Mouse (Mus musculus): ENCODE measurements at regions not wholly inside any gene's neighbourhood (a gene's known extent, or its start where the extent isn't known, plus 50 kb on each side); places are given as distances from the start of the nearest gene placed in this dataset.

GRCm38 (mm10) chr10:37335148-37335547 is 196.4 kb upstream of the Marcks start:
- no peak for TF ChIP-seq USF2 (conservative IDR thresholded peaks at IDR 0.05; ENCODE audit: low read depth, low read length)
- peak; percentile 30 for TF ChIP-seq BHLHE40 (IDR thresholded peaks at IDR 0.05; ENCODE audit: low read depth, low read length)
- no peak for TF ChIP-seq NELFE (IDR thresholded peaks at IDR 0.05; ENCODE audit: low read depth, low read length)
- peak; percentile 62 for TF ChIP-seq ETS1 (conservative IDR thresholded peaks at IDR 0.05; ENCODE audit: low read depth, low read length)
- H3K4me1 ChIP-seq (ENCODE audit: control insufficient read depth in 1 of 2, insufficient read depth in 2 of 2): peaks cover 21 to 54% of the 10 kb centered on the region in 2 experiments
- no peaks in the 10 kb centered on the region for H3K27me3 ChIP-seq (replicated peaks)
- dilution Hi-C loops (cut with MboI; ENCODE audit: extremely low pct_ligation_motif_present, extremely low pct_unique_long_range_greater_than_20kb, low sequenced_read_pairs) (no loop called here), in situ Hi-C loops (cut with MboI; ENCODE audit: low pct_ligation_motif_present, low pct_unique_long_range_greater_than_20kb, low sequenced_read_pairs) (loop anchor here (5.0 kb wide), 1 partner anchor 198 kb away; the partner anchor contains the start of gene Marcks)
- peaks cover 6% of the 10 kb centered on the region for H3K9me3 ChIP-seq (replicated peaks; ENCODE audit: low read length)
- no peaks in the 10 kb centered on the region for H3K79me2 ChIP-seq (replicated peaks; ENCODE audit: control insufficient read depth, extremely low read depth, insufficient read depth, poor library complexity, severe bottlenecking)
- H3K9ac ChIP-seq (ENCODE audit: insufficient read depth, low read depth): no peak overlapping the region
- no peak overlapping the region for H3K27ac ChIP-seq (ENCODE audit: insufficient read depth, low read depth)
- no peaks in the 10 kb centered on the region for H3K36me3 ChIP-seq (replicated peaks in 1 of 2; ENCODE audit: control insufficient read depth in 1 of 2, insufficient read depth in 1 of 2, low read length in 1 of 2)
- no peak overlapping the region for H3K4me3 ChIP-seq (replicated peaks in 1 of 3; ENCODE audit: low read depth in 2 of 3, low read length in 2 of 3, poor library complexity in 1 of 3)
- DNase-seq (ENCODE audit: extremely low read depth): no peak
- no peak overlapping the region for H3K4me2 ChIP-seq (ENCODE audit: insufficient read depth, low read depth, poor library complexity, severe bottlenecking)

GRCm38 (mm10) chr10:37326168-37326534 is 187.4 kb upstream of the Marcks start:
- no peak overlapping the region for H3K9ac ChIP-seq (ENCODE audit: insufficient read depth, low read depth)
- dilution Hi-C loops (cut with MboI; ENCODE audit: extremely low pct_ligation_motif_present, extremely low pct_unique_long_range_greater_than_20kb, low sequenced_read_pairs): no loop called here

GRCm38 (mm10) chr10:37325514-37326167 is 186.9 kb upstream of the Marcks start:
- no peaks in the 10 kb centered on the region for H3K79me2 ChIP-seq (replicated peaks; ENCODE audit: control insufficient read depth, extremely low read depth, insufficient read depth, poor library complexity, severe bottlenecking)
- TF ChIP-seq POLR2A (IDR thresholded peaks at IDR 0.05; ENCODE audit: low read depth, low read length) (no peak), PAX5 (IDR thresholded peaks at IDR 0.05; ENCODE audit: low read length) (no peak), MAX (IDR thresholded peaks at IDR 0.05; ENCODE audit: low read length) (no peak), MEF2A (IDR thresholded peaks at IDR 0.05; ENCODE audit: borderline replicate concordance, low read depth, low read length) (no peak), ZMIZ1 (IDR thresholded peaks at IDR 0.05; ENCODE audit: low read depth, low read length) (no peak), POLR2AphosphoS2 (IDR thresholded peaks at IDR 0.05; ENCODE audit: low read depth, low read length) (no peak), BHLHE40 (IDR thresholded peaks at IDR 0.05; ENCODE audit: low read depth, low read length) (no peak), CHD2 (IDR thresholded peaks at IDR 0.05; ENCODE audit: low read length) (no peak), RAD21 (IDR thresholded peaks at IDR 0.05; ENCODE audit: low read depth, low read length) (no peak), ZKSCAN1 (IDR thresholded peaks at IDR 0.05; ENCODE audit: borderline replicate concordance, low read depth, low read length) (no peak), NRF1 (IDR thresholded peaks at IDR 0.05; ENCODE audit: low read depth, low read length) (no peak), KAT2A (IDR thresholded peaks at IDR 0.05; ENCODE audit: insufficient replicate concordance, low read length) (no peak), JUN (IDR thresholded peaks at IDR 0.05; ENCODE audit: insufficient read depth, low read depth, low read length) (no peak)
- no peaks in the 10 kb centered on the region for H3K27me3 ChIP-seq (replicated peaks)
- in situ Hi-C loops (cut with MboI; ENCODE audit: low pct_ligation_motif_present, low pct_unique_long_range_greater_than_20kb, low sequenced_read_pairs) (no loop called here), dilution Hi-C loops (cut with MboI; ENCODE audit: extremely low pct_ligation_motif_present, extremely low pct_unique_long_range_greater_than_20kb, low sequenced_read_pairs) (no loop called here)
- no peaks in the 10 kb centered on the region for H3K9me3 ChIP-seq (replicated peaks; ENCODE audit: low read length)
- DNase-seq (ENCODE audit: extremely low read depth): no peak
- no peak overlapping the region for H3K4me3 ChIP-seq (replicated peaks in 1 of 3; ENCODE audit: low read depth in 2 of 3, low read length in 2 of 3, poor library complexity in 1 of 3)
- H3K4me2 ChIP-seq (ENCODE audit: insufficient read depth, low read depth, poor library complexity, severe bottlenecking): no peak overlapping the region
- no peak overlapping the region for H3K9ac ChIP-seq (ENCODE audit: insufficient read depth, low read depth)
- peaks cover 17 to 57% of the 10 kb centered on the region in 2 experiments for H3K4me1 ChIP-seq (ENCODE audit: control insufficient read depth in 1 of 2, insufficient read depth in 2 of 2)
- no peaks in the 10 kb centered on the region for H3K36me3 ChIP-seq (replicated peaks in 1 of 2; ENCODE audit: control insufficient read depth in 1 of 2, insufficient read depth in 1 of 2, low read length in 1 of 2)
- no peak overlapping the region for H3K27ac ChIP-seq (ENCODE audit: insufficient read depth, low read depth)

More at GRCm38 (mm10) chr10:37326168-37326534, 187.4 kb upstream of the Marcks start:
- in situ Hi-C loops (cut with MboI; ENCODE audit: low pct_ligation_motif_present, low pct_unique_long_range_greater_than_20kb, low sequenced_read_pairs): no loop called here
- H3K79me2 ChIP-seq (replicated peaks; ENCODE audit: control insufficient read depth, extremely low read depth, insufficient read depth, poor library complexity, severe bottlenecking): no peaks in the 10 kb centered on the region
- no peaks in the 10 kb centered on the region for H3K36me3 ChIP-seq (replicated peaks in 1 of 2; ENCODE audit: control insufficient read depth in 1 of 2, insufficient read depth in 1 of 2, low read length in 1 of 2)
- no peaks in the 10 kb centered on the region for H3K27me3 ChIP-seq (replicated peaks)
- H3K4me1 ChIP-seq (ENCODE audit: control insufficient read depth in 1 of 2, insufficient read depth in 2 of 2): peaks cover 17 to 56% of the 10 kb centered on the region in 2 experiments
- no peak overlapping the region for H3K27ac ChIP-seq (ENCODE audit: insufficient read depth, low read depth)
- H3K4me3 ChIP-seq (replicated peaks in 1 of 3; ENCODE audit: low read depth in 2 of 3, low read length in 2 of 3, poor library complexity in 1 of 3): no peak overlapping the region
- no peak overlapping the region for H3K4me2 ChIP-seq (ENCODE audit: insufficient read depth, low read depth, poor library complexity, severe bottlenecking)
- DNase-seq (ENCODE audit: extremely low read depth): no peak
- TF ChIP-seq JUND (conservative IDR thresholded peaks at IDR 0.05; ENCODE audit: low read depth, low read length): no peak
- no peak for TF ChIP-seq ZKSCAN1 (IDR thresholded peaks at IDR 0.05; ENCODE audit: borderline replicate concordance, low read depth, low read length)
- TF ChIP-seq UBTF (IDR thresholded peaks at IDR 0.05; ENCODE audit: low read depth, low read length): no peak
- TF ChIP-seq TCF12 (IDR thresholded peaks at IDR 0.05; ENCODE audit: low read depth, low read length): no peak
- TF ChIP-seq CHD1 (IDR thresholded peaks at IDR 0.05; ENCODE audit: low read depth, low read length): no peak
- no peak for TF ChIP-seq POLR2AphosphoS2 (IDR thresholded peaks at IDR 0.05; ENCODE audit: low read depth, low read length)
- TF ChIP-seq MXI1 (IDR thresholded peaks at IDR 0.05; ENCODE audit: low read depth, low read length): no peak
- TF ChIP-seq NELFE (IDR thresholded peaks at IDR 0.05; ENCODE audit: low read depth, low read length): no peak
- TF ChIP-seq ETS1 (conservative IDR thresholded peaks at IDR 0.05; ENCODE audit: low read depth, low read length): no peak
- H3K9me3 ChIP-seq (replicated peaks; ENCODE audit: low read length): no peaks in the 10 kb centered on the region

Data from CH12.LX (cell line).